Mouse (Mus musculus): ENCODE results near the gene Ebf1. TPM values are rescaled to one million over a fixed set of nuclear protein-coding genes. Genes with fewer than 3 reads are reported as not detected.

The Ebf1 gene
- polyA plus RNA-seq, 1 experiment from 2014 or later, result 0.41 TPM

DNA sequence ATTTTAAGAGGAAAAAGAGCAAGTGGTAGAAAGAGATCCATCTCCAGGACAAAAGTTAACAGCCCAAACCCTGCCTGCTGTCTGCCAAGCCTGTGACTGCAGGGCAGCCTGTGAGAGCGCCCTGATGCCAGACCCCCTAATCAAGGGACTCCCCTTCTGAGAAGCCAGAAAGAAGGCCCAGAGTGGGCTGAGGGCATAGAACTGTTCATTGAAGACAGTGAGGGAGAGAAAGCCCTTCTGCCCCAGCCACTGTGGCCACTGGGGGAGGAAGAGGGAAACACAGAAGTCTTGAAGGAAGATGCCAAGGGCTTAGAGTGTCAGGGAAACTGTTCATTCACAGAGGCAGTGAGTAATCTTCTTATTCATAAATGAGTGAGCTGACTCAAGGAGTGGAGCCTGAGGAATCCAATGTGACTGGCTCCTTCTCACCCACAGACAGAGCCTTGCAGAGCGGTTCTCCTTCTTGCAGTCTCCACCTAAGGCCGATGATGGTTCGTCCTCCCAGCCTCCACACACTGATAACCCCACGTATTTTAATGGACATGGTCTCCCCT, 195.2 kb downstream of the Ebf1 start:
- Histone ChIP-seq H3K27me3 (replicated peaks) (no peaks in the 10 kb centered on the region), H3K4me1 (no peaks in the 10 kb centered on the region), H3K9me3 (replicated peaks) (no peaks in the 10 kb centered on the region), H3K9ac (no peak overlapping the region), H3K4me3 (no peak overlapping the region), H3K4me2 (no peak overlapping the region), H3K36me3 (no peaks in the 10 kb centered on the region), H3K27ac (no peak overlapping the region)
- ATAC-seq, result no peak
- WGBS (ENCODE audit: insufficient replicate concordance), result 66% methylated on average over 5 of the region's 5 CpGs

DNA sequence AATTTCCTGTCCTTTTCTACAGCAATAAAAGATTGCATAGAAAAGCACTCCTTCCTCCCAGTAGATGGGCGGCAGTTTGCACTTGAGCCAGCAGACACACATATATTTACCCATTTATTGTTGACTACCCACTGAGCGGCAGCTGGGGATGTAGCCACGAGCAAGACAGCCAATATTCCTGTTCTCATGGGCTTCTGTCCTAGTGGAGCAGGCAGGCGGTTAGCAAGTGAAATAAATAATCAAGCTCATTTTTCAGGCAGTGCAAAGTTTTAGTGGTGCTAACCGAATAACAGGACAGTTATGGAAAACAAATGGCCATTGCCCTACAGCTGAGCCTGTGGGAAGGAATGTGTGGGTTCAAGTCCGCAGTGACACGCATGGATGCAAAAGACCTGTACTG, 196.4 kb downstream of the Ebf1 start:
- H3K36me3 ChIP-seq, result no peaks in the 10 kb centered on the region
- H3K4me3 ChIP-seq, result no peak overlapping the region
- no peak overlapping the region for H3K27ac ChIP-seq
- H3K9me3 ChIP-seq (replicated peaks), result no peaks in the 10 kb centered on the region
- H3K4me1 ChIP-seq, result no peaks in the 10 kb centered on the region
- H3K4me2 ChIP-seq, result no peak overlapping the region
- no peak overlapping the region for H3K9ac ChIP-seq
- no peaks in the 10 kb centered on the region for H3K27me3 ChIP-seq (replicated peaks)
- ATAC-seq, result no peak
- 69% methylated on average over 7 of the region's 7 CpGs for WGBS (ENCODE audit: insufficient replicate concordance)

DNA sequence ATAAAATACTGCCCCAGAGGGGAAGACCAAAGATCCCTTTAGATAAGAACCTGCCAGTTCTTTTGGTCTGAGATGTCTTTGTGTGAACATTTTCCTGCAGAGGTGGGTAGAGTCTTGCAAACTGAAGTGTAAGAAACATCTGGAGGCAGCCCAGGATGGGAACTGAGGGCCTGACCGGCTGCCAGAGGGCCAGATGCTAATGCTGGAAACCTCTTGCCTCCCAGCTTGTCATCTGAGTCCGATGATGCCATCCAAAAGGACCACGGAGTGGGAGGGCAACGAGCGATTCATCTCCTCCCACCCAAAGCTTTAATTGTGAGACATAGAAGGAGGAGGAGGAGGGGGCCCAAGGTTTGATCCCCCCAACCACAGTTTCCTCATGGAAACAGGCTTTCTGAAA, 197.7 kb downstream of the Ebf1 start:
- H3K4me1 ChIP-seq, result no peaks in the 10 kb centered on the region
- ATAC-seq, result no peak

DNA sequence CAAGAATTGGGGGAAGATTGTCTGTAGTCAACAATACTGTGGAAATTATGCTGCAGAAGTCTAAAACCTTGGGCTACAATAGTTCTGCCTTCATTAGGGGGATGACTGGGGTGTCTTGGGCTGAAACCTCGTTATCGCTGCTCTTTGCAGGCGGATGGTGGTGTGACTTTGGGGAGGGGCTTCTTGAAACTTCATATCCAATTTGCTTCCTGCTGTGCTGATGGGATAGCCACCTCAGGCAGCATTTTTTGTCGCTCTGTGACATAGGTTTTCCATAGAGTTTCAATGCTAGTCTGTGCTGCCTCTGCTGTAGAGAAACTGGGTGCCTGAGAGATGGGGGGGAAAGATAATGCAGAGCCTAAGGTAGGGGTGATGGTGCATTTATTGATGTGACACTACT, 198.9 kb downstream of the Ebf1 start:
- Histone ChIP-seq H3K36me3 (no peaks in the 10 kb centered on the region), H3K9ac (no peak overlapping the region), H3K4me2 (no peak overlapping the region), H3K4me3 (no peak overlapping the region), H3K4me1 (no peaks in the 10 kb centered on the region), H3K27ac (no peak overlapping the region), H3K9me3 (replicated peaks) (no peaks in the 10 kb centered on the region), H3K27me3 (replicated peaks) (no peaks in the 10 kb centered on the region)
- no peak for ATAC-seq
- 63% methylated on average over 4 of the region's 4 CpGs for WGBS (ENCODE audit: insufficient replicate concordance)

More for the DNA sequence above, 197.7 kb downstream of the Ebf1 start:
- H3K27me3 ChIP-seq (replicated peaks), result no peaks in the 10 kb centered on the region
- no peak overlapping the region for H3K27ac ChIP-seq
- WGBS (ENCODE audit: insufficient replicate concordance), result 71% methylated on average over 5 of the region's 5 CpGs
- H3K4me2 ChIP-seq, result no peak overlapping the region
- H3K9me3 ChIP-seq (replicated peaks), result no peaks in the 10 kb centered on the region
- no peaks in the 10 kb centered on the region for H3K36me3 ChIP-seq
- no peak overlapping the region for H3K4me3 ChIP-seq
- H3K9ac ChIP-seq, result no peak overlapping the region

DNA sequence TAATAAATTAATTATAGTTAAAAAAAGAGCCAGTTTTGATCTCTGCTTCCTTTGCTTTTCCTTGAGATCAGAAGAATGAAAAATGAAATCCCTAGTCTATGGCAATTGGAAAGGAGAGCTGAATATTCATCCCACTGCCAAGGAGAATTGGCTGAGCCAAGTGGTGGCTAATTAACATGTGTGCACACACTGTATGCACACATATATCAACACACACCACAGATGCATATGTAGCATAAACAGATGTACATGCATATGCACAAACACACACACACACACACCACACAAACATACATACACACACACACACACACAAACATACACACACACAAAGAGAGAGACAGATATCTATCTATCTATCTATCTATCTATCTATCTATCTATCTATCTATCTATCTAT, 205.2 kb downstream of the Ebf1 start:
- no peak for ATAC-seq
- Histone ChIP-seq H3K4me3 (no peak overlapping the region), H3K36me3 (no peaks in the 10 kb centered on the region), H3K9ac (no peak overlapping the region), H3K27ac (no peak overlapping the region), H3K4me1 (0 out of 2 replicates have a peak, but pooled peaks cover 6% of the 10 kb centered on the region), H3K9me3 (replicated peaks) (no peaks in the 10 kb centered on the region), H3K4me2 (no peak overlapping the region), H3K27me3 (replicated peaks) (no peaks in the 10 kb centered on the region)

DNA sequence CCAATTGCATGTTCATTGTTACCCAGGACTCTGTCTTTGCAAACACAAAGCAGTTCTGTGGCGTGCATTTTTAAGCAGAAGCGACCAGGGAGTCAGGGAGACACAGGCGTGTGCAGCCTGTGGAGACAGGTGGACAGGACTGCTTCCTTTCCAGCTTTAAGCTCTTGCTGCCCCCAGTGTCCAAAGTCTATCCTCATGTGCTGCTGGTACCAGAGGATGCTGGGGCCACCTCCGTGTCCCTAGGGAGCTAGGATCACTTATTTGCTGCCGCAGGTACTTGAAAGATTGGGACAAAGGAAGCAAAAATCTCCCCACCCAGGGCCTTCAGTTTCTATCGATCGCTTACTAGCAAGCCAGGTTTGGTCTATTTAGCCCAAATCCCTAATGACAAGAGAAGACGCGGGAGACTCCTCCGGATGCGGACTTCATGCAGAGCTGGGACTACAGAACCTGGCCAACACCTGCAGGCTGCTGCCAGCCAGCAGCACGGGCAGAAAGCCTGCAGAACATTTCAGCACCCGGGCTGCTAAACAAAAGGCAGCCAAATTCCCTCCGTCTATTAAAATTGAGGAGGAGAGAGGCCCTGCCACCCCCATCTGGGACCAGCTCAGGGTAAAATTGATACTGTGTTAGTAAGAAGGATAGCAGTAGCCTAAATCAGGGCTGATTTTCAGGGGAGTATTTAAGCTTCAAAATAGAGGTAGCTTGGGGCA, 215.3 kb downstream of the Ebf1 start:
- Histone ChIP-seq H3K4me1 (no peaks in the 10 kb centered on the region), H3K9me3 (replicated peaks) (no peaks in the 10 kb centered on the region), H3K27ac (no peak overlapping the region), H3K4me3 (no peak overlapping the region), H3K9ac (no peak overlapping the region), H3K4me2 (no peak overlapping the region), H3K36me3 (no peaks in the 10 kb centered on the region), H3K27me3 (replicated peaks) (peaks cover 25% of the 10 kb centered on the region)
- 27% methylated on average over 14 of the region's 14 CpGs for WGBS (ENCODE audit: insufficient replicate concordance)
- no peak for ATAC-seq

DNA sequence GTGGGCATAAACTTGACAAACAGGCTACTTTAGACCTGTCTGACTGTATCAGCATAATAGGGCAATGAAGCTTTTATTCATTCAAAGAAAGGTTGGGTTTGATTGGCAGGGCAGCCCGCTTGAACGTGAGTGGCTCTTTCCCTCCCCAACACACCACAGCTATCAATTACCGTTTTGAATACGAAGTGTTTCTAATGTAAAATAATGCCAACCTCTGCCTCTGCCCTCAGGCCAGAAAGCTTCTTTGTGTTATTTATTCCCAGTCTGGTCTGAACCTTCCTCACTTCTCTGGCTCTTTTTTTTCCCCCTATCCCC, 215.8 kb downstream of the Ebf1 start:
- Histone ChIP-seq H3K4me2 (no peak overlapping the region), H3K4me1 (no peaks in the 10 kb centered on the region), H3K27me3 (replicated peaks) (peaks cover 25% of the 10 kb centered on the region), H3K36me3 (no peaks in the 10 kb centered on the region), H3K9ac (no peak overlapping the region), H3K9me3 (replicated peaks) (no peaks in the 10 kb centered on the region), H3K27ac (no peak overlapping the region), H3K4me3 (no peak overlapping the region)
- 35% methylated on average over 4 of the region's 4 CpGs for WGBS (ENCODE audit: insufficient replicate concordance)
- ATAC-seq, result no peak

DNA sequence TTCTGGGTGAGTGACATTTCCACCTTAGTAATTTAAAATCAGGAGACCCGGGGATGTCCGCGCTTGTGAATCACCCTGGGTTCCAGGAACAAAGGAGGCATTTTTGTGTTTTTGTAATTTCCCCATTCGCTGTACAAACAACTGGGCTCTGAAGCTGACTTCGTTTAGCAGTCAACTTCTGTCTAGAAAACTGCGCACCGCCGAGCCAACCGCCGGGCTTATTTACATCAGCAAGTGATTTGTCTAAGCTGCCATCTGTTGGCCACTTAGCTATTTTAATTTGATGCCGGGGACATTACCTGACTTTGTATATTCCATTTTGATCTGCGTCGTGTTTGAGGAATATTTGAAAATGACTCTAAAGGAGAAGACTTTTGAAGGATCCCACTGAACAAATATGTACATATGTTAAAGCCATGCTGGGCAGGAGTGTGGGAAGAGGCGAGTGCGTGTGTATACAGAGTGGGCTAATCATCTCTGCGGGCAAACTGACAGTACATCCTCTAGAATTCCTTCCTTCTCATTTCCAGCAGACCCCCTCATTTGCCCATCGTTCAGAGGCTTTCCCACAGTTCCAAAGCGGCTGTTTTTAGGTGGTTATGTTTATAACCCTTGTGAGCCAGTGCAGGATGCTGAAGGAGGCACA, 216.4 kb downstream of the Ebf1 start:
- no peak for ATAC-seq
- 48% methylated on average over 18 of the region's 18 CpGs for WGBS (ENCODE audit: insufficient replicate concordance)
- Histone ChIP-seq H3K4me1 (no peaks in the 10 kb centered on the region), H3K27me3 (replicated peaks) (peaks cover 25% of the 10 kb centered on the region), H3K4me3 (no peak overlapping the region), H3K9me3 (replicated peaks) (no peaks in the 10 kb centered on the region), H3K36me3 (no peaks in the 10 kb centered on the region), H3K9ac (no peak overlapping the region), H3K4me2 (no peak overlapping the region), H3K27ac (no peak overlapping the region)

DNA sequence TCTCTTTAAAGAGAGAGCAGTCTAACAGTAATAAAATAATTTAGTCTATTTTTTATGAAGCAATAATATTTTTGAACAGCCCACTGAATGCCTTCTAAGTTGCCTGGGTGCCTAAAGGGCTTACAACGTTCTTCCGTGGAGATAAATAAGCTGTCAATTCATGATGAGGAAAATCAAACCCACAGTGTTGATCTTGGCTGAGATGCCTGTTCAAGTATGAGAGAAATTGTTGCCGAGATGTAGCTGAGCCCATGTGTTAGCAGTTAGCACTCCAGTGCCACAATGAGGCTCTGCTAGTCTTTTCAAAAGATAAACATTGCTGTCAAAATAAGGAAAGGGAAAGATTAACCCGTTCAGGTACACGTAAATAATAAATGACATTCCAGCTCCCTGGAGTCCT, 218.0 kb downstream of the Ebf1 start:
- WGBS (ENCODE audit: insufficient replicate concordance), result 53% methylated on average over 5 of the region's 5 CpGs

DNA sequence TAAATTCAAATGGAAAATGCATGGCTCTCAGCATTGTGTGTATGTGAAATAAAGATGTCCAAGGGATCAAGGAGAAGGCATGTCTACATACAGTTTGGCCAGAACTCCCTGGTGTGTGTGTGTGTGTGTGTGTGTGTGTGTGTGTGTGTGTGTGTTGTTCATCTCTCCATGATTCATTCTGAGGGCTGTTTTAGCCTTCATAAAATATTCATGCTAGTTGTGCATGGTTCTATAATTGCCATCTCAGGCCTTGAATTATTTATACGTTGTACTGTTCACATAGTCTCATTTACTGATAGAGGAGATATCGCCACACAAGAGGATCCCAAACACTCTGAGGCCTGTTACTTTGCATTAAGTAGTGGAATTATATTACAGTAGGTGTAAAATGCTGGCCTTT, 220.5 kb downstream of the Ebf1 start:
- H3K4me1 ChIP-seq, result no peaks in the 10 kb centered on the region
- H3K9ac ChIP-seq, result no peak overlapping the region
- no peaks in the 10 kb centered on the region for H3K36me3 ChIP-seq
- no peak overlapping the region for H3K4me3 ChIP-seq
- 75% methylated on average over 2 of the region's 2 CpGs for WGBS (ENCODE audit: insufficient replicate concordance)
- ATAC-seq, result no peak
- no peak overlapping the region for H3K4me2 ChIP-seq
- no peak overlapping the region for H3K27ac ChIP-seq
- H3K9me3 ChIP-seq (replicated peaks), result no peaks in the 10 kb centered on the region
- H3K27me3 ChIP-seq (replicated peaks), result peaks cover 13% of the 10 kb centered on the region

More for the DNA sequence above, 218.0 kb downstream of the Ebf1 start:
- no peak for ATAC-seq
- Histone ChIP-seq H3K9me3 (replicated peaks) (no peaks in the 10 kb centered on the region), H3K27me3 (replicated peaks) (peaks cover 23% of the 10 kb centered on the region), H3K4me2 (no peak overlapping the region), H3K4me3 (no peak overlapping the region), H3K27ac (no peak overlapping the region), H3K36me3 (no peaks in the 10 kb centered on the region), H3K9ac (no peak overlapping the region), H3K4me1 (no peaks in the 10 kb centered on the region)

DNA sequence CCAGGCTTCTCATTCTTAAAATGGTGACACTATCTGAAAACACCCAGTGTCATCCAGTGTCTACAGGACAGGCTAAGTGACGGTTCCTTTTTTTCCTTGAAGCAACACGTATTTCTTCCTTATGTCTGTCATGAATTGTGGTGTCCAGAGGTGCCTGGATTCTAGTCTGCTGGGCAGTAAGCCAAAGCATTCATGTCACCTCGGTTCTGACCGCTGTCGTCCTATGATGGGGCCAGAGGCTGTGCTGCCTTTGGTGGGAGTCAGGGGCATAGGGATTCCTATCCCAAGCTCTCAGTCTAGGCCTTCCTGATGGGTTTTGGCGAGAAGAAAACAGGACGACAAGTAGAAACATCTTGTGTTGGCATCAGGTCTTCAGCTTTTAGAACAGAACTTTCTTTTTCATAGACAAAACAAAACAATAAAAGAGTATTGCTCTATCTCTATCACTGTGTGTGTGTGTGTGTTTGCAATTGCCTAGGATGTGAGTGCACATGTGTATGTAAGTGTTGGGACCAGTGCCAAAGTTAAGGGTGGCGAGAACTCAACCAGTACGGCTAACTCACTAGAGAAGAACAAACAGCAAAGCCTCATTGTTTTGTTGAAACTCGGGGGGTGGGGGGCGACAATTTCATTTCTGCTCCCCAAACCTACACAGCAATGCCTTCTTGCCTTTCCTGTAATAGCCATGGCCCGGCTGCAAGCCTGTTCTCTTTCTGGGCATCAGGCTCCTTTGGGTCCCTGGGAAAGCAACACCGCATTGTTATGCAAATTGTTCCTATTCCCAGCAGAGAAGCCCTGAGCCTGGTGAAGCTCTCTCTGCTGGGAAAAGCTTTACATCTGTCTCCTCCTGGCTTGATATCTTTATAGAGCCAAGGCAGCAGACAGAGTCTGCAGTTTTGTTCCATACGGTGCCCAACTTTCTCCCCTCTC, 224.3 kb downstream of the Ebf1 start:
- ATAC-seq, result no peak
- H3K4me2 ChIP-seq, result no peak overlapping the region
- no peaks in the 10 kb centered on the region for H3K9me3 ChIP-seq (replicated peaks)
- H3K27me3 ChIP-seq (replicated peaks), result no peaks in the 10 kb centered on the region
- WGBS (ENCODE audit: insufficient replicate concordance), result 47% methylated on average over 14 of the region's 14 CpGs
- no peaks in the 10 kb centered on the region for H3K36me3 ChIP-seq
- no peak overlapping the region for H3K9ac ChIP-seq
- no peak overlapping the region for H3K27ac ChIP-seq
- H3K4me1 ChIP-seq, result no peaks in the 10 kb centered on the region
- H3K4me3 ChIP-seq, result no peak overlapping the region

DNA sequence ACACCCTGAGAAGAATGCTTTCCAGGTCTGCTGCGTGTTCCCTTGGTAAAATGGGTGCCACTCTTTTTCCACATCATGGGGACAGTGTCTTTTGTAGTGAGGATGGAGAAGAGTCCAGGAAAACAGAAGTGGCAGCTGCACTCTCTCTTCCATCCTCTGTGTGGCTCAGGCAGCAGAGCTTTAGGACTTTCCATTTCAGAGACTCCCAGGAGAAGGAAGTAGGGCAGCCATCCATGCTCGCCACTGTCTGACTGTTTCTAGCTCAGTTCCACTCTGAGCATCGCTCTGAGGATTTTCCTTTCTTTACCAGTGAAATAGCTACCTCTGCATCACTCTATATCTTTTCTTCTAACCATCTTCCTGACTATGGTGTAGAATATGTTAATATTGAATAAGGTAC, 234.8 kb downstream of the Ebf1 start:
- WGBS (ENCODE audit: insufficient replicate concordance), result 51% methylated on average over 3 of the region's 3 CpGs

More for the DNA sequence above, 234.8 kb downstream of the Ebf1 start:
- ATAC-seq, result no peak
- Histone ChIP-seq H3K36me3 (no peaks in the 10 kb centered on the region), H3K4me3 (no peak overlapping the region), H3K9ac (no peak overlapping the region), H3K27me3 (replicated peaks) (no peaks in the 10 kb centered on the region; the same call in 1 of the 2 replicates), H3K9me3 (replicated peaks) (no peaks in the 10 kb centered on the region), H3K4me1 (no peaks in the 10 kb centered on the region), H3K4me2 (no peak overlapping the region), H3K27ac (no peak overlapping the region)

Measured in liver, embryonic 12.5 days (tissue).